Mouse (Mus musculus): ENCODE measurements at regions not wholly inside any gene's neighbourhood (a gene's known extent, or its start where the extent isn't known, plus 50 kb on each side); places are given as distances from the start of the nearest gene placed in this dataset.

- Histone ChIP-seq H3K9ac (no peak overlapping the region), H3K4me1 (replicated peaks) (no peaks in the 10 kb centered on the region; the same call in 1 of the 2 replicates), H3K27me3 (no peaks in the 10 kb centered on the region), H3K9me3 (replicated peaks) (no peaks in the 10 kb centered on the region), H3K4me2 (no peak overlapping the region), H3K4me3 (replicated peaks) (no peak overlapping the region), H3K27ac (no peak overlapping the region), H3K36me3 (no peaks in the 10 kb centered on the region)
- no peak for DNase-seq
- no peak for ATAC-seq (ENCODE audit: low read depth)
- 57% methylated on average over 3 of the region's 3 CpGs for WGBS (ENCODE audit: insufficient replicate concordance)
These were observed 82.5 kb upstream of the Frmd6 start for GRCm38 (mm10) chr12:70742836-70743235.

GRCm38 (mm10) chr12:70745681-70746080 lies 79.6 kb upstream of the Frmd6 start:
- 63% methylated on average over 2 of the region's 2 CpGs for WGBS (ENCODE audit: insufficient replicate concordance)
- Histone ChIP-seq H3K27ac (no peak overlapping the region), H3K9ac (no peak overlapping the region), H3K4me2 (no peak overlapping the region), H3K4me3 (replicated peaks) (no peak overlapping the region), H3K4me1 (replicated peaks) (no peaks in the 10 kb centered on the region), H3K9me3 (replicated peaks) (no peaks in the 10 kb centered on the region), H3K36me3 (no peaks in the 10 kb centered on the region), H3K27me3 (no peaks in the 10 kb centered on the region)
- no peak for DNase-seq
- no peak for ATAC-seq (ENCODE audit: low read depth)

- H3K4me2 ChIP-seq = no peak overlapping the region
- H3K27ac ChIP-seq = no peak overlapping the region
- no peaks in the 10 kb centered on the region for H3K9me3 ChIP-seq (replicated peaks)
- no peaks in the 10 kb centered on the region for H3K27me3 ChIP-seq
- ATAC-seq (ENCODE audit: low read depth) (no peak), DNase-seq (no peak)
- no peak overlapping the region for H3K9ac ChIP-seq
- no peak overlapping the region for H3K4me3 ChIP-seq (replicated peaks)
- H3K36me3 ChIP-seq = no peaks in the 10 kb centered on the region
- WGBS (ENCODE audit: insufficient replicate concordance) = 85% methylated on average over 2 of the region's 2 CpGs
- H3K4me1 ChIP-seq (replicated peaks) = no peaks in the 10 kb centered on the region
These were observed 75.7 kb upstream of the Frmd6 start for GRCm38 (mm10) chr12:70749651-70750050.

GRCm38 (mm10) chr12:70750651-70751578 lies 74.4 kb upstream of the Frmd6 start:
- Histone ChIP-seq H3K36me3 (no peaks in the 10 kb centered on the region), H3K9ac (no peak overlapping the region), H3K4me1 (replicated peaks) (no peaks in the 10 kb centered on the region), H3K4me2 (no peak overlapping the region), H3K4me3 (replicated peaks) (no peak overlapping the region), H3K27ac (no peak overlapping the region), H3K9me3 (replicated peaks) (no peaks in the 10 kb centered on the region), H3K27me3 (no peaks in the 10 kb centered on the region)
- 70% methylated on average over 7 of the region's 7 CpGs for WGBS (ENCODE audit: insufficient replicate concordance)
- DNase-seq (no peak), ATAC-seq (ENCODE audit: low read depth) (no peak)

- ATAC-seq (ENCODE audit: low read depth) = no peak
- 45% methylated on average over 11 of the region's 11 CpGs for WGBS (ENCODE audit: insufficient replicate concordance)
- no peaks in the 10 kb centered on the region for H3K36me3 ChIP-seq
These were observed 72.9 kb upstream of the Frmd6 start for GRCm38 (mm10) chr12:70752266-70752910.

DNA sequence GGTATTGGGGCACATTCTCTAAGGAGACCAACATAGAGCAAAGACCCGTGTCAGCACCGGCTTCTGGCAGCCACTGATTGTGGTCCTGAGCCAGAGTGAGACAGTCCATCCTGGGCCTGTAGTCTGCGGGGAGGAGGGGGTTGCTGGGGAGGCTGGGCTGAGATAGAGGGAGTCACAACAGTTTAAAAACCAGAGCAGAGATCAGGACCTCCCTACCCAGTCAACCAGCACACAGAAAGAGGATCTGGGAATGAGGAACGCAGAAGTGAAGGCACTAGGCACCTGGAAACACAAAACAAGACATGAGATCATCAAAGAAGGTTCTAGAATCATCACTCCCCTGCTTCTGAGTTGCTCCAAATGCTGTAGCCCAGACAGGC lies 72.4 kb upstream of the Frmd6 start:
- Histone ChIP-seq H3K4me1 (replicated peaks) (no peaks in the 10 kb centered on the region), H3K4me2 (no peak overlapping the region), H3K36me3 (no peaks in the 10 kb centered on the region), H3K27me3 (no peaks in the 10 kb centered on the region), H3K27ac (no peak overlapping the region), H3K4me3 (replicated peaks) (no peak overlapping the region), H3K9me3 (replicated peaks) (no peaks in the 10 kb centered on the region), H3K9ac (no peak overlapping the region)
- DNase-seq (no peak), ATAC-seq (ENCODE audit: low read depth) (no peak)
- 50% methylated on average over 4 of the region's 4 CpGs for WGBS (ENCODE audit: insufficient replicate concordance)

More at GRCm38 (mm10) chr12:70752266-70752910, 72.9 kb upstream of the Frmd6 start:
- DNase-seq = no peak
- Histone ChIP-seq H3K4me2 (no peak overlapping the region), H3K9ac (no peak overlapping the region), H3K27ac (no peak overlapping the region), H3K9me3 (replicated peaks) (no peaks in the 10 kb centered on the region), H3K4me3 (replicated peaks) (no peak overlapping the region), H3K4me1 (replicated peaks) (no peaks in the 10 kb centered on the region), H3K27me3 (no peaks in the 10 kb centered on the region)

DNA sequence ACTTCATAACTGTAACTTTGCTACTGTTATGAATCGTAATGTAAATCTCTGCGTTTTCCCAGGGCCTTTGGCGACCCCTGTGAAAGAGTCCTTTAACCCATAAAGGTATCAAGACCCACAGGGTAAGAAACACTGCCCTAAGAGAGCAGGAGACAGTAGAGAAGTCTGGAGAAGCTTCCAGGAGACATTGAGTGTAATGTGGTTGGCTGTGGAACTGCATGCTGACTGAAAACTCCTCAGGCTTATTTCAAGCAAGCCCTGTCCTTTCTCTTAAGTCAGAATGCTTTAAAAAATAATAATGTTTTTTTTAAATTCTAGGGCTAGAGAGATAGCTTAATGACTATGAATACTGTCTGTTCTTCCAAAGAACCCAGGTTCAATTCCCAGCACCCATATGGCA lies 71.9 kb upstream of the Frmd6 start:
- no peak overlapping the region for H3K4me3 ChIP-seq (replicated peaks)
- no peaks in the 10 kb centered on the region for H3K27me3 ChIP-seq
- H3K9ac ChIP-seq = no peak overlapping the region
- H3K27ac ChIP-seq = no peak overlapping the region
- no peaks in the 10 kb centered on the region for H3K9me3 ChIP-seq (replicated peaks)
- no peaks in the 10 kb centered on the region for H3K4me1 ChIP-seq (replicated peaks)
- H3K4me2 ChIP-seq = no peak overlapping the region
- no peak for ATAC-seq (ENCODE audit: low read depth)
- H3K36me3 ChIP-seq = no peaks in the 10 kb centered on the region
- 69% methylated on average over 3 of the region's 3 CpGs for WGBS (ENCODE audit: insufficient replicate concordance)
- DNase-seq = no peak

- ATAC-seq (ENCODE audit: low read depth) = no peak
- Histone ChIP-seq H3K4me1 (replicated peaks) (no peaks in the 10 kb centered on the region), H3K27ac (no peak overlapping the region), H3K9ac (no peak overlapping the region), H3K27me3 (no peaks in the 10 kb centered on the region), H3K36me3 (no peaks in the 10 kb centered on the region), H3K4me2 (no peak overlapping the region), H3K4me3 (replicated peaks) (no peak overlapping the region), H3K9me3 (replicated peaks) (no peaks in the 10 kb centered on the region)
- 73% methylated on average over 6 of the region's 6 CpGs for WGBS (ENCODE audit: insufficient replicate concordance)
- DNase-seq = no peak
These were observed 67.2 kb upstream of the Frmd6 start for GRCm38 (mm10) chr12:70758080-70758479.

- DNase-seq (no peak), ATAC-seq (ENCODE audit: low read depth) (no peak)
- H3K9ac ChIP-seq = no peak overlapping the region
- H3K9me3 ChIP-seq (replicated peaks) = no peaks in the 10 kb centered on the region
- H3K4me2 ChIP-seq = no peak overlapping the region
- WGBS (ENCODE audit: insufficient replicate concordance) = 78% methylated on average over 12 of the region's 12 CpGs
- no peak overlapping the region for H3K4me3 ChIP-seq (replicated peaks)
- H3K36me3 ChIP-seq = no peaks in the 10 kb centered on the region
- no peak overlapping the region for H3K27ac ChIP-seq
- H3K4me1 ChIP-seq (replicated peaks) = peaks cover 4% of the 10 kb centered on the region
- H3K27me3 ChIP-seq = no peaks in the 10 kb centered on the region
These were observed 61.8 kb upstream of the Frmd6 start for GRCm38 (mm10) chr12:70763542-70763941.

GRCm38 (mm10) chr12:70766319-70766718 lies 59.0 kb upstream of the Frmd6 start:
- Histone ChIP-seq H3K9ac (no peak overlapping the region), H3K4me1 (replicated peaks) (peaks cover 4% of the 10 kb centered on the region), H3K4me3 (replicated peaks) (no peak overlapping the region), H3K9me3 (replicated peaks) (no peaks in the 10 kb centered on the region), H3K36me3 (no peaks in the 10 kb centered on the region), H3K27me3 (no peaks in the 10 kb centered on the region), H3K27ac (no peak overlapping the region), H3K4me2 (no peak overlapping the region)
- DNase-seq (no peak), ATAC-seq (ENCODE audit: low read depth) (no peak)
- WGBS (ENCODE audit: insufficient replicate concordance) = 61% methylated on average over 4 of the region's 4 CpGs

DNA sequence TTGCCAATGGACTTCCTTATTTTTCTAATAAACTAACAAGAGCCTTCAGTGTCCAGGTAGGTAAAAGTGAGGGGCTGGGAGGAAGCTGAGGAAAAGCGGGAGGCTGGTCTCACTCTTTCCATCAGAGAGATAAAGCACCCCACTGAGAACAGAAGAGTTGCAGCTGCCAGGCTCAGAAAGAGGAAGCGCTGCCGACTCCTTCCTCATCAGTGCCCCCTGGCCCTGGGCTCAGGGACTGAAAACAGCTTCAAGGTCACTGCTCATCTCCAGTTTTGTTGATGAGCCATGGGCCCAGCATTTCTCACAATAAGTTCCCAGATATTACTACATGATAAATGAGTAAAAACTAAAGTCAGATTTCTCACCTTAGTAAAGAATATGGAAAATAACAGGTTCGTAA lies 57.4 kb upstream of the Frmd6 start:
- Histone ChIP-seq H3K9ac (no peak overlapping the region), H3K4me1 (replicated peaks) (peaks cover 4% of the 10 kb centered on the region)

More for the DNA sequence above, 57.4 kb upstream of the Frmd6 start:
- ATAC-seq (ENCODE audit: low read depth) = no peak
- WGBS (ENCODE audit: insufficient replicate concordance) = 22% methylated on average over 4 of the region's 4 CpGs
- Histone ChIP-seq H3K27ac (no peak overlapping the region), H3K27me3 (no peaks in the 10 kb centered on the region), H3K4me3 (replicated peaks) (no peak overlapping the region), H3K36me3 (no peaks in the 10 kb centered on the region), H3K4me2 (no peak overlapping the region), H3K9me3 (replicated peaks) (no peaks in the 10 kb centered on the region)
- no peak for DNase-seq

Measured in liver, embryonic 13.5 days (tissue).